Mouse (Mus musculus) right cerebral cortex, postnatal 36 days (tissue): ENCODE measurements around the gene Dennd4c.
"Not testable (repeated sequence)": the region's sequence is repeated elsewhere in the genome, so short reads cannot be mapped to it uniquely, and the experiment has no call there.

Experiments
- DNase-seq, 2 experiments: peaks; one replicate each; pipeline ENCODE4 v3.0.0; 2022; ENCODE audit warnings: low spot score in 2 of 2, mixed read lengths in 1 of 2

Dennd4c gene

DNA sequence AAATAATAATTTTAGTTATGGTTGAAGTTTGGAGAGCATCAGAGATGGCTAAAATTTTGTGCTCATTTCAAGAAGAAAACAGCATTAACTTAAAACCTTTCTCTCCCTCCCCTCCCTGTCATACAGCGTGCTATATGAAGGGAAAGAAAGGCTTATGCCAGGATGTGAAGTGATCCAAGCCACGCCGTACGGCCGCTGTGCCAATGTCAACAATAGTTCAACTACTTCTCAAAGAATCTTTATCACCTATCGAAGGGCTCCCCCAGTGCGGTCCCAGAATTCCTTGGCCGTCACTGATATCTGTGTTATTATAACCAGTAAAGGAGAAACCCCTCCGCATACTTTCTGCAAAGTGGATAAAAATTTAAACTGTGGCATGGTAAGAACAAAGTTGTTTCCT, 29.2 kb downstream of the Dennd4c start:
- DNase-seq: no peak

GRCm38 (mm10) chr4:86810604-86811003, 62.2 kb downstream of the Dennd4c start:
- DNase-seq: no peak

- DNase-seq: no peak
These were observed 66.5 kb downstream of the Dennd4c start for GRCm38 (mm10) chr4:86814850-86815249.

GRCm38 (mm10) chr4:86823169-86823568, 74.8 kb downstream of the Dennd4c start:
- no peak for DNase-seq

DNA sequence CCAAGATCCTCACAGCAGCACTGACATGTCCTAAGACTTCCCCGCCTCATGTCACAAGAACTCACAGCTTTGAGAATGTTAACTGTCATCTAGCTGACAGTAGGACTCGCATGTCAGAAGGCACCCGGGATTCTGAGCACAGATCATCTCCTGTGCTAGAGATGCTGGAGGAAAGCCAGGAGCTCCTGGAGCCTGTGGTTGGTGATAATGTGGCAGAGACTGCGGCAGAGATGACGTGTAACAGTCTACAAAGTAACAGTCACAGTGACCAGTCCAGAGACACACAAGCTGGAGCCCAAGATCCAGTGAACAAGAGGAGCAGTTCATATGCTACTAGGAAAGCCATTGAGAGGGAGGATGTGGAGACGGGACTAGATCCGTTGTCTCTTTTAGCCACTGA, 76.8 kb downstream of the Dennd4c start:
- no peak for DNase-seq

- DNase-seq: no peak
These were observed 83.5 kb downstream of the Dennd4c start for GRCm38 (mm10) chr4:86831896-86832295.

- DNase-seq: not testable (repeated sequence)
These were observed 92.8 kb downstream of the Dennd4c start for GRCm38 (mm10) chr4:86841141-86841540.

DNA sequence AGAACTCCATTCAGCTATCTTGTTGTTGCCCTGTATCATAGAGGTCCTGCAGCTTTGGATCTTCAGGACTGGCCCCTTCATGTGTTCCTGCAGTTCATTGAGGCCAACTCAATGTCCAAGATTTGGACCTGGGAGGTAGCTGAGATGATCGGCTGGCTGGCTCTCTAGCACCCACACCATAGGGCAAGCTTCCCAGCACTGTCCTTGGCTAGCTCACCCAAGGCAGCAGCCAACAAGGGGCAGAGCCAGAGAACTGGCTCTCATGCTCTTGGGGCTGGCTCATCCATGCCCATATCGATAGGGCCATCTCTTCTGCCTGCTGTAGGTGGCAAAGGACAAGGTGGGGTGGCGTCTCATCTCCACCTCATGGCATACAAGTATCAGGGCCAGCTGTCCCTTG, 97.0 kb downstream of the Dennd4c start:
- DNase-seq: no peak

GRCm38 (mm10) chr4:86847246-86847645, 98.9 kb downstream of the Dennd4c start:
- no peak for DNase-seq

DNA sequence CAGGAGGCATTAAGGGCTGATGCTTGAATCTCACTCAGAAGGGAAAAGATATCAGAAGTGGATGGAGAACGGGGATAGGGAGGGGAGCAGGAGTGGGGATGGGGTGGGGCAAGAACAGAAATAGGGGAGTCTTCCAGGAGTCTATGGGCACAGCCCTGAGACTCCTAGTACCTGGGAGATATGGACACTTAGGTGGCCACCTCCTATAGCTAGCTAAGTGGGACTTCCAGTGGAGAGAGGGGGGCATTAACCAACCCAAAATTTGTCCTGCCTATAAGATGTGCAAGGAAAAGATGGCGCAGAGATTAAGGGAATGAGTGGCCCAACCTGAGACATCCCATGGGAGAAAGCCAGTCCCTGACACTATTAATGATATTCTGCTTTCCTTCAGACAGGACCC, 103.0 kb downstream of the Dennd4c start:
- DNase-seq: no peak

DNA sequence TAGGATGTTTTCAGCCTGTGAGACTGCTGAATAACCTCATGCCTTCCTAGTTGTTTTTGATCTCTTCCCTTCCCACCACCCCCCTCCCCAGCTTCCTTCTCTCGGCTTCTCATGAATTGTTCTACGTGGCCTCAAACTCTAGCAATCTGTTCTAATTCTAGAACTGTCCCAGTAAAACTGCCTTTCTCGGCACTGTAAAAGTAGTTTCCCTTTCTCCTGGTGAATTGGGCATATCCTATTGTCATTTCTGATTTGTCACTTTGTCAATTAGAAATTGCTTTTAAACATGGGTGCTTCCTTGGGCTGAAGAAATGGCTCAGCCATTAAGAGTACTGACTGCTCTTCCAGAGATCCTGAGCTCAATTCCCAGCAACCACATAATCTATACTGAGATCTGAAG, 103.7 kb downstream of the Dennd4c start:
- DNase-seq: no peak

GRCm38 (mm10) chr4:86852813-86853590, 104.6 kb downstream of the Dennd4c start:
- DNase-seq: no peak

- DNase-seq: no peak
These were observed 108.2 kb downstream of the Dennd4c start for GRCm38 (mm10) chr4:86856304-86857112.

DNA sequence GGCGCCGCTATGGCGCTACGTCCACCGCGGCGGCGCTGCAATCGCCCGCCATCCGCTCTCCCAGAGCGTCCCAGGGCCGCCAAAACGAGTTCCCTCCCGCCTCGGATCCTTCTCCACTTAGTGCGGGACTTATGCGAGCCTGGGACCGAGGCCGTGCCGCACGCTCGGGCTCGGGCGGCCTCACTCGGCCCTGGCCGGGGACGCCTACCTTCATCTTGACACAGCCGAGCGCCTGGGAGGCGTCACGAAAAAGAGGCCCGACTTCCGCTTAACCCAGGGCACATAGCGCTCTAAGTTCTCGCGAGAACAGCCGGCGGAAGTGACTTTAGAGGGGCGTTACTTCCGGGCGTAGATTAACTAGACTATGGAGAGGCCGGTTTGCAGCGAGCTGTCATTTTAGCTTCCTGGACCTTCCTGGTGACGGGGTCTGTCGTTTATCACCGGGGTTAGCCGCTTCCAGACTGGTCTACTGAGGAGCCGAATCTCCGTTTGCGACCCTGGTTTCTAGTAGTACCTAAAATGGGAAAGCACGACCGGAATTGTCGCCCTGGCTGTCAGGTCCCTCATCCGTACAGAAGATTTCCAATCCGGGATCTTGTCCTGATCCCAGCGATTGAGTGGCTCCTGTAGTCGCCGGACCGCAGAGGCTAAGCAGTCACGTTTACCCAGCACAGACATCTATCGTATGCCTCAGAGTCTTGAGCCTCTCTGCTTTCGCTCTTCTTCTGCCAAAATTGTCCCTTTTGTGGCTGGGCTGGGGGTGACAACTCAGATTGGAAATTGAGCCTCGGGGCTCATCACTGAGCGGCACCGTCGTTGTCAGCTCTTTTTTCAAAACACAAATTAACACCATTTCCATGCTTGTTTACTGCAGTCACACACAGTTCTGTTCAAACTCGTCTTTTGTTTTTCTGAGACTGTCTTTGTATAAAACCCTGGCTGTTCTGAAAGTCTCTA, 109.0 kb downstream of the Dennd4c start, which contains the start of gene Rps6:
TSS of gene Rps6 (minus strand) at position 300 of the 957 bp plus-strand sequence.
- DNase-seq: peak; percentile 95 to 96

GRCm38 (mm10) chr4:86858070-86858440, 109.7 kb downstream of the Dennd4c start:
- no peak for DNase-seq

- DNase-seq: no peak
These were observed 115.7 kb downstream of the Dennd4c start for GRCm38 (mm10) chr4:86864087-86864486.

DNA sequence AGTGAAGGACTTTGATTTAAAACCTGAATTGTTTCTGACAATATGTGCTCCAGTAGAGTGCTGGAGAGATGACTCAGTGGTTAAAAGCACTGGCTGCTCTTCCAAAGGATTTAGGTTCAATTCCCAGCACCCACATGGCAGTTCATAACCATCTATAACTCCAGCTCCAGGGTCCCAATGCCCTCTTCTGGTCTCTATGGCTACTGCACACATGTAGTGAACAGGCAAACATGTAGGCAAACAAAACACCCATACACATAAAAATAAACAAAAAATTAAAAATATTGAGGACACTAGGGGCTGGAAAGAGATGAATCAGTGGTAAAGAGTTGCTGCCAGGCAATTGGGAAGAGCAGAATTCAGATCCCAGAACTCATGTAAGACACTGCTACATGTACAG, 123.6 kb downstream of the Dennd4c start:
- DNase-seq: no peak

- no peak for DNase-seq
These were observed 124.7 kb downstream of the Dennd4c start for GRCm38 (mm10) chr4:86873072-86873471.

- DNase-seq: peak; percentile 50 to 66
These were observed 125.9 kb downstream of the Dennd4c start, which contains the start of gene Acer2 for GRCm38 (mm10) chr4:86874146-86874847. Gene Acer2, plus strand, starts transcription at chr4:86874396.

DNA sequence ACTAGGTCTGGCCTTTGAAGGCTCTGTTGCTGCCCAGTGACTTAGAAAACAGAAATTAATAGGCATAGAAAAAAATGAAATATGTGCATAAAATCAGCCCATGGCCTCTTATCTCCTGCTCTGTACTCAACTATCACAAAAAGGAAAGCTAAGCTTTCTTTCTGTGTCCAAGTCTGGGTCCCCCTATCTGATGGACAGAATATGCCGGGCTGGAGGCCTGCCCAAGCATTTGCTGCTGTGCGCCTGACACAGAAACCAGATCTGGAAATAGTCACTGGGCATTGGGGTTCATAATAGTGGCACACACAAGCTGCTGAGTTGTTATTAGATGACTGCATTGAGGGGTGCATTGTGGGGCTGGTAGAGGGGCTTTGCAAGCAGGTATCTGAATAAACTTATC, 131.1 kb downstream of the Dennd4c start:
- DNase-seq: no peak

GRCm38 (mm10) chr4:86881178-86881577, 132.8 kb downstream of the Dennd4c start:
- no peak for DNase-seq
